Mouse (Mus musculus) yolk sac, embryonic 10.5 days (tissue): ENCODE data around the gene Slc16a7.

Experiments used
- DNase-seq: peaks from one replicate; pipeline ENCODE4 v3.0.0-alpha.2; 2017; ENCODE audit warnings: low spot score

The Slc16a7 gene

GRCm38 (mm10) chr10:125388876-125389786 lies at the start of gene Slc16a7:
Gene Slc16a7, minus strand, starts transcription at chr10:125389465.
- DNase-seq: peak; percentile 87

DNA sequence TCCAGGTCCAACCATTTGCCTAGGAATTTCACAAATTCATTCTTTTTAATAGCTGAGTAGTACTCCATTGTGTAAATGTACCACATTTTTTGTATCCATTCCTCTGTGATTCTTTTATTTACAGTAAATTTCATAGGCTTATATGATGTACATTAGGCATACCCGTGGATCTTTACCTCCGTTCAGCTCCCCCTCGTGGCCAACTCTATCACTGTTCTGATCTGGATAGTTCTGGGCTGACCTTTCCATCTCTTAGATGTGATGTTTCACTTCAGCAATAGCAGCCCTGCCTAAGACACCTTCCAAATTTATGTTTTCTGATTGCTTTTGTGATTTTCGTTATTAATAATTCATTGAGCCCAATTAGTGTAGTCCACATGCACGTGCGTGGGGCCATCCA lies 29.5 kb upstream of the Slc16a7 start:
- DNase-seq: no peak

DNA sequence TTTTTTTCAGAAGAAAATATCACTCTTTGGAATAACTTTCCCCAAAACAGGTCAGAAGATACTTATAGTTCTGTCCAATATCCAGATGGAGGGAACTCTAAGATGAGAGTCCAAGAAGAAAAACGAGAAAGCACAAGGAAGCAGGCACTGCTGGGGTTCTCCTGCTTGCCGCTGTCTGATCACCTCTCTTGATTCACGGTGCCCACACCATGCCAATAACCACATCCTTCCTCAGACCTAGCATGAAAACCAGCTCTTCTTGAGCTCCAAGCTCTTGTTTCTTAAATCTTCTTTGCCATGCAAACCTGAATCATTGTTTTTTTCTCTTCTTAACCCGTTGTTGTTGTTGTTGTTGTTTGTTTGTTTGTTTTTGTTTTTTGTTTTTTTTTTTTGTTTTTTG lies 10.5 kb upstream of the Slc16a7 start:
- no peak for DNase-seq

DNA sequence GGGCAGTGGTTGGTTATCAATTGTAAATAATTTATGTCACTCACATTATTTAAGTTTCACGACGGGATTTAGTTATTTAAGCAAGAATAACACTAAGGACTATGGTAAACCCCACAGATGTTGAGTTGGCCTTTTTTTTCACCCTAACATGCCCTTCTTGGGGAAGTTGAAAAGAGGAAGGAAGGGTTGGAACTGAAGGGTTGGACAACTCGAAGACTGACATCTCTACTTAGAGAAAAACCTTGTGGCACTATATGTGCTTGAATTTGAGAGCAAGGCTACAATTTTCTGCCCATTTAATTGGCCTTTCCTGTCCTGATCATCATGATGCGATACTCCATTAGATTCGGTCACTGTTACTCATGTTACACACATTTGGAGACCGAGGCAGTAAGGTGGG lies 746 bp upstream of the Slc16a7 start:
- DNase-seq: no peak

- DNase-seq: peak; percentile 10
Observed at GRCm38 (mm10) chr10:125388481-125388875, 787 bp downstream of the Slc16a7 start.

DNA sequence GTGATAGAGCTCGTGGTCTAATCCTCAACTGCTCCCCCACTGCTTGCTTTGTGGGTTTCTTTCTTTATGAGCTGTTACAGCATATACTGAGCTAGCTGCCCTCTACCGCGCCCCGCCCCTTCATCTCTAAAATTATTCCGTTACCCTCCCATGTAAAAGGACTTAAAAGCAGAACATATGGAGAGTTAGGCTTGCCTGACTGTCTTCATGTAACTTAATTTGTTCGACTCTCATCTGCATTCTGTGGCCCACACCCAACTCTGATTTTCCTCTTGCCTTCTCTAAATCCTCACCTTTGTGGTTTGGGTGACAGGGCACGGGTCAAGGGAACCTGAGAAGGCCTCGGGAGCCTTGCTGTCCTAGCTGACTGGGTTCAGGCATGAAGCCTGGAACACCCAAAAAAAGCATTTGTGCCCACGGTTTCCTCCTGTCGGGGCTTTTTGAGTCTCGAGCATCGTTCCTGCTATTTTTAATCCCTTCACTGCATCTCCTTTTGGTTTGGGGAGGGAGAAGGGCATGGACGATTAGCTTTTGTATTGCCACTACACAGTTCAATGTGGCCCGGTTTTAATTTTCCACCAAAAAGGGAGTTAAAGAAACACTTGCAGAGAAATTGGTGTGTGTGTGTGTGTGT lies 1.4 kb downstream of the Slc16a7 start:
- no peak for DNase-seq

DNA sequence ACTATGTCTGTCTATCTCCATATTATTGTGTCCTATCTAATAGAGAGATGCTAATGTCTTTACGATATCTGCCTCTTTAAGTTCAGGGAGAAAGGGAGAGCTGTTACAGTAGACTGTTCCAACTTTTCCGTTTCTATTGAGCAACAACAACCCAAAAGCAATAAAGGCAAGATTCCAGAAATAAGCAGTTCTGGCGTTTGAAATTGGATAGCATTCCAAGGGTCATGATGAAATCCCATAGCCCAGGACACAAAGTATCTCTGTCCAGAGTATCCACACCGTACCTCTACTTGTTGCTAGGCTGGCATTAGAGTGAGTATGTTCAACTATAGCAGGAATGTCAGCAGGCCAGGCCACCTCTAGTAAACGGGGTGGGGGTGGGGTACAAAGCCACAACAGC lies 13.7 kb downstream of the Slc16a7 start:
- no peak for DNase-seq

- no peak for DNase-seq
Observed at GRCm38 (mm10) chr10:125372666-125373065, 16.6 kb downstream of the Slc16a7 start.

- no peak for DNase-seq
Observed at GRCm38 (mm10) chr10:125371451-125371850, 17.8 kb downstream of the Slc16a7 start.

GRCm38 (mm10) chr10:125370037-125370610 lies 19.1 kb downstream of the Slc16a7 start:
- DNase-seq: no peak

GRCm38 (mm10) chr10:125358479-125358878 lies 30.8 kb downstream of the Slc16a7 start:
- no peak for DNase-seq

DNA sequence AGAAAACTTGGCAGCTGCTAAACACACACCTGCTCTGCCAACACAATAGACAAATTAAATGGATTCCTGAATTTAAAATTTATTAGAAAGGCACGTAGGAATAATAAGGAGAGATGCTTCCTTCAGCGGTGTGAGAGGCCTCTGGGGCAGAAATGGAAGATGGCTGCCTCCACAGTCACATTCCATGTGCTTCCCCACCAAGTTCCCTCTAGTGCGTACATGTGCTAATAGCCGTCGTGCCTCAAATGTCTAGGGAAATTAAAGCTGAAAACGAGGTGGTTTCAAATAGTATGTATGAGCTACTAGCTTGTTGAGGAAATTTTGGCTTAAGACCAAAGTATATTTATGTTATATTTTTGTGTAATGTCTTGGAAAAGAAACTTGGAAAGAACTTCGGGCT lies 36.5 kb downstream of the Slc16a7 start:
- no peak for DNase-seq

GRCm38 (mm10) chr10:125348171-125348570 lies 41.1 kb downstream of the Slc16a7 start:
- DNase-seq: no peak

DNA sequence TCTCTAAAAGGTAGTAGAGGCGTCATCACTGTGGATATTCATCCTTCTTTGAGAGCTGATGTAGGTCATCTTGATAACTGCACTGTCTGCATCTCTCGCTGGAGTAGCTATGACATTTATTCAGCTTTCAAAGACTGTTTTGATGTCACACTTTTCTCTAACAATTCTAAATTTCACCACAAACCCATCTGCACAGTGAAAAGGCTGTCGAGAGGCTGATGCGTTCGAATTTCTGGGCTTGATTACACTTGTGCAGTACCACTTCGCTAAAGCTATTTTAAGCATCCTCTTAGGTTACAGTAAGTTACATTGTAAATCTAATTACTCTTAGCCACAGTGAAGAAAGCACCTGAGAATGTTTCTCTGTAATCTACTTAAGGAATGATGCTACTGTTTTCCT lies 42.1 kb downstream of the Slc16a7 start:
- DNase-seq: no peak

- no peak for DNase-seq
Observed at GRCm38 (mm10) chr10:125346364-125346763, 42.9 kb downstream of the Slc16a7 start.

DNA sequence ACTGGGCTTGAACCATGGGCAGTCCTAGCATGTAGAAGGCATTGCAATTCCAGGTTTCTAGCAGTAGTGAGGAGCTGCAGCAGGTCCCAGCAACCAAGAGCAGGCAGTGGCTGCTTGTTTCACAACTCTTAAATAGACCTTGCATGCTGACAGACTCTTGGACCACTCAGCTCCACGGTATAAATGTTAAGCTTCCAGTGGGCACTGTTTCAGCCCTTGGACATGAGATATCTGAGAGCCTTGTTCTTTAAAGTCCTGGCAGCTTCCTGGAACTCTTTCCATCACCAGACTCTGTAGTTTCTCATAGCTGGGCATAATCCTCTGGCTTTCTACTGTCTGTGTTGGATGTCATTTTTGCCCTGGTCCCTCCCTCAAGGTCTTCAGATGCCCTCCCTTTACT lies 43.7 kb downstream of the Slc16a7 start:
- DNase-seq: no peak

GRCm38 (mm10) chr10:125342204-125342603 lies 47.1 kb downstream of the Slc16a7 start:
- peak; percentile 61 for DNase-seq

GRCm38 (mm10) chr10:125333799-125334198 lies 55.5 kb downstream of the Slc16a7 start:
- no peak for DNase-seq

DNA sequence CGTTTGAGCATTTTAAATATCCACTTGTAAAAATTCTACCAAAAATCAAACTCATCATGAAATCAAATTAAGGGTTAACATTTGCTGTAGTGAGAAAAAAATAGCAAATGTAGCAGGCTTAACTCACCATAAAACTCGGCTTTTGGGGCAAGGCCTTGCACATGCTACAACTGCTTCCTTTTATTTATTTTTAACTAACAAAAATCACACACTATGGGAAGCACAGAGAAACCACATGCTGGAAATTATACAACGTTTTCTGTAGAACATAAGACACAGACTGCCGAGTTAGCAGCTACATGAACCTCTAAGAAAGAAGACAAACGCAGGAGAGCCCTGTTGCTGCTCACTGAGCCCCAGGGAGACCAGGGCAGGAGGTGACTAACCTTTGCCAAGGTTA lies 57.9 kb downstream of the Slc16a7 start:
- DNase-seq: no peak

DNA sequence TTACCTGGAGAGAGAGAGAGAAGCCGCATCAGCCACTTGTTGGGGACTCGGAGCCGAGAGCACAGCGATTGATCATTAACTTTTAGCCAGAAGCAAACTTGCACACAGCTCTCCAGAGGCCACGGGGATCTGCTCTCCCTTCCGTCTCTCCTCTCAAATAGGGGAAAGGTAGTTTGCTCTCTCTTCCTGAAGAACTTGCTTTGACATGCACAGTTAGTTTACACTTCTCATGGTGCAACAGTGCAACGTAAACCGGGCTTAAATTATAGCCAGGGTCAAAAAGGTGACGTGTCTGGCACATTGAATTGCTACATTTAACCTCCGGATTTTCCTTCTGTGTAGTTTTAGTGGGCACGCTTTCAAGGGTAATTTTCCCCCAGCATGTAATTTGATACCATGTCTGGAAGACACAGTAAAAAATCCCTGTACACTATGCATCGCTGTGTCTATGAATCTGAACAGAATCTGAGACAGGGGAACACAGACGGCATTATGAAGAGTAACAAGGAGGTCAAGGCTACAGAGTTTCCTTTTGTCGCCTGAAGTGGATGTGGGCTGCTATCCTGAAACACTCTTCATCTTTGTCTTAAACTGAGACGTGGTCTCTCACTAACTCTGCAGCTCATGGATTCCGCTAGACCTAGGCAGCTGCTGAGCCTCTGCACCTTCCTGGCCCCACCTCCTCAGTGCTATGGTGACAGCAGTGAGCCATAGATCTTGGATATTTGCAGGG lies 60.8 kb downstream of the Slc16a7 start:
- DNase-seq: peak; percentile 79

GRCm38 (mm10) chr10:125324871-125325565 lies 64.2 kb downstream of the Slc16a7 start:
- no peak for DNase-seq
